Mouse (Mus musculus) spleen, adult 2 months (tissue): ENCODE measurements at regions not wholly inside any gene's neighbourhood (a gene's known extent, or its start where the extent isn't known, plus 50 kb on each side); places are given as distances from the start of the nearest gene placed in this dataset.

ENCODE experiments used
- CTCF ChIP-seq: fragments of 200-500 bp; IDR thresholded peaks from 2 replicates; pipeline ENCODE4 v1.5.1; 2011; ENCODE audit warnings: mild to moderate bottlenecking, inconsistent platforms; ENCODE audit not compliant: insufficient read depth, insufficient read length, insufficient replicate concordance; ENCODE audit errors: extremely low read depth
- POLR2A ChIP-seq: fragments of 200-500 bp; IDR thresholded peaks from 2 replicates; pipeline ENCODE4 v1.6.1; 2011; ENCODE audit warnings: low read depth, low read length, inconsistent platforms

- TF ChIP-seq POLR2A (no peak), CTCF (no peak)
These were observed 342.1 kb downstream of the Rps24 start for GRCm38 (mm10) chr14:24829001-24829400.
